Comparison of ENCODE assay signal across 9 mouse cellular contexts in genomic region chr6:81987010-81987409, GRCm38 (mm10). TPM values are rescaled to one million over a fixed set of nuclear protein-coding genes. Genes with fewer than 3 reads are reported as not detected.
DNase-seq lines count a peak whose midpoint lies in the region; ATAC-seq and TF ChIP-seq lines count a peak whose summit lies in the region.
"Had no signal": no experiment of that assay in that cellular context is flagged by ENCODE, and none has a peak within 500 bp of the region (broad histone marks: within the 10 kb centered on the region; RNA-seq: fewer than 3 reads in every experiment).

No protein-coding gene starts in this region.

- peak; percentile 53; the same call in 1 of the 2 replicates for TF ChIP-seq EP300 in lung, postnatal 0 days (IDR thresholded peaks at IDR 0.05)

- H3K9me3 ChIP-seq in hindbrain, embryonic 11.5 days (ENCODE audit: control insufficient read depth, low read length): no peaks in the 10 kb centered on the region
- H3K9me3 ChIP-seq in lung, postnatal 0 days (ENCODE audit: low read length): no peaks in the 10 kb centered on the region
- H3K9me3 ChIP-seq: heart, embryonic 13.5 days had no signal

- no peak overlapping the region for H3K27ac ChIP-seq in hindbrain, embryonic 11.5 days (ENCODE audit: low read depth, low read length)
- H3K27ac ChIP-seq in lung, postnatal 0 days (ENCODE audit: low read length): no peak overlapping the region
- H3K27ac ChIP-seq: heart, embryonic 13.5 days had no signal

- peak; percentile 69; the same call in 1 of the 2 replicates for ATAC-seq in hindbrain, embryonic 11.5 days (ENCODE audit: low FRiP score)
- ATAC-seq in lung, postnatal 0 days: peak; percentile 88

- 0 out of 2 replicates have a peak overlapping the region, but pooled peaks have one; percentile 11 for H3K9ac ChIP-seq in hindbrain, embryonic 11.5 days (ENCODE audit: low read depth, low read length)
- H3K9ac ChIP-seq in lung, postnatal 0 days (replicated peaks; ENCODE audit: low read depth): no peak overlapping the region
- H3K9ac ChIP-seq: heart, embryonic 13.5 days had no signal

- no peaks in the 10 kb centered on the region for H3K36me3 ChIP-seq in hindbrain, embryonic 11.5 days (ENCODE audit: control insufficient read depth, insufficient read depth, low read length)
- no peaks in the 10 kb centered on the region for H3K36me3 ChIP-seq in lung, postnatal 0 days (ENCODE audit: insufficient read depth, low read length)
- H3K36me3 ChIP-seq: heart, embryonic 13.5 days had no signal

- DNase-seq in MEL-GATA-1-ER (ENCODE audit: extremely low read depth, low read depth): peak; percentile 18
- peak; percentile 53 for DNase-seq in cerebellum, adult 11-12 months
- peak; percentile 89 for DNase-seq in forelimb bud, embryonic 11.5 days (ENCODE audit: low read depth, low spot score)
- DNase-seq in hindbrain, embryonic 11.5 days (ENCODE audit: low spot score): peak; percentile 89
- peak; percentile 46 for DNase-seq in layer of hippocampus, adult 9-10 months (ENCODE audit: low spot score)
- DNase-seq in lung, postnatal 0 days (ENCODE audit: low spot score): peak; percentile 94
- peak; percentile 80 for DNase-seq in ovary, postnatal 36 days (ENCODE audit: low spot score)
- peak; percentile 61 for DNase-seq in thymus, postnatal 0 days (ENCODE audit: low spot score)

- no peaks in the 10 kb centered on the region for H3K4me1 ChIP-seq in hindbrain, embryonic 11.5 days (replicated peaks; ENCODE audit: control insufficient read depth, insufficient read depth, low read length)
- H3K4me1 ChIP-seq in lung, postnatal 0 days (ENCODE audit: insufficient read depth, low read depth, low read length): 0 out of 2 replicates have a peak, but pooled peaks cover 3% of the 10 kb centered on the region

- no peak overlapping the region for H3K4me2 ChIP-seq in hindbrain, embryonic 11.5 days (replicated peaks; ENCODE audit: low read depth, low read length)
- H3K4me2 ChIP-seq in lung, postnatal 0 days (replicated peaks; ENCODE audit: low read depth, low read length): no peak overlapping the region
- H3K4me2 ChIP-seq: heart, embryonic 13.5 days had no signal

- WGBS in hindbrain, embryonic 11.5 days: 1% methylated on average over 9 of the region's 9 CpGs
- 0% methylated on average over 9 of the region's 9 CpGs for WGBS in lung, postnatal 0 days

- peak; percentile 96 for TF ChIP-seq CTCF in lung, postnatal 0 days (IDR thresholded peaks at IDR 0.05)

- no peak overlapping the region for H3K4me3 ChIP-seq in hindbrain, embryonic 11.5 days (ENCODE audit: low read depth, low read length)
- H3K4me3 ChIP-seq in lung, postnatal 0 days (ENCODE audit: low read depth, low read length): no peak overlapping the region
- H3K4me3 ChIP-seq: heart, embryonic 13.5 days had no signal

- H3K27me3 ChIP-seq in hindbrain, embryonic 11.5 days (ENCODE audit: control insufficient read depth, insufficient read depth, low read length): no peaks in the 10 kb centered on the region
- no peaks in the 10 kb centered on the region for H3K27me3 ChIP-seq in lung, postnatal 0 days (replicated peaks; ENCODE audit: insufficient read depth, low read length)

RNA-seq across cellular contexts. Expression of gene Mrpl19, which starts 21.3 kb away (rescaled TPM):
- 68.1 and 69.5 TPM in 2 replicates for polyA plus RNA-seq in hindbrain, embryonic 11.5 days (2014; fragmentation: Nextera tagmentation; extraction: Ambion mirVana)
- 13.6 and 15.8 TPM in 2 replicates for polyA plus RNA-seq in lung, postnatal 0 days (2015; fragmentation: Nextera tagmentation; extraction: Ambion mirVana)
- 35.6 and 44.0 TPM in 2 replicates for polyA plus RNA-seq in thymus, postnatal 0 days (2015; fragmentation: Nextera tagmentation; extraction: Ambion mirVana)

RNA-seq across cellular contexts. Expression of gene Eva1a, which starts 53.8 kb away (rescaled TPM):
- polyA plus RNA-seq in hindbrain, embryonic 11.5 days (2014; fragmentation: Nextera tagmentation; extraction: Ambion mirVana): 3.8 and 4.7 TPM in 2 replicates
- polyA plus RNA-seq in lung, postnatal 0 days (2015; fragmentation: Nextera tagmentation; extraction: Ambion mirVana): 29.5 and 32.0 TPM in 2 replicates
- 2.9 and 3.0 TPM in 2 replicates for polyA plus RNA-seq in thymus, postnatal 0 days (2015; fragmentation: Nextera tagmentation; extraction: Ambion mirVana)

Comparison
In these comparisons a context has a peak if more than half of its experiments do, and no peak if none do; other contexts are left out.
1. DNase-seq: peak in every context shown above with its lines; median percentile 94 in lung, postnatal 0 days; 89 in forelimb bud, embryonic 11.5 days; 89 in hindbrain, embryonic 11.5 days; 80 in ovary, postnatal 36 days; 61 in thymus, postnatal 0 days; 53 in cerebellum, adult 11-12 months; 46 in layer of hippocampus, adult 9-10 months; 18 in MEL-GATA-1-ER.